ENCODE assay signal across 14 mouse cellular contexts in the genomic region with DNA sequence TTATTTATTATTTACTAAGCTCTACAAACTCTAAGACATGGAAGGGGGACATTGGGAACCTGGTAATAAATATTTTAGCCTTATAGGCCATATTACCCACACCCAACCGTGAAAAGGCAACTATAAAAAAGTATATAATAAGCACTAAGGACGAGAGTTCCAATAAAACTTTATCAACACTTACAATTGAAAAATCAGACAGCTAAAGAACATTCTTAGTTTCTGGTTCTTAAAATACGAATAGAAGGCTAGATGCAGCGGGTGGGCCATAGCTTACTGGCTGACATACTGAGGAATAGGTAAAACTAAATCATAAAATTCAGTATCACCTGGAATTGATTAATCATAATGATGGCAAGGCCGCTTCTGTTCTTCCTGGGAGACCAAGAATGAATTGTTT. TPM values are rescaled to one million over a fixed set of nuclear protein-coding genes. Genes with fewer than 3 reads are reported as not detected.
DNase-seq lines count a peak whose midpoint lies in the region; ATAC-seq and TF ChIP-seq lines count a peak whose summit lies in the region.
"Had no signal": no experiment of that assay in that cellular context is flagged by ENCODE, and none has a peak within 500 bp of the region (broad histone marks: within the 10 kb centered on the region; RNA-seq: fewer than 3 reads in every experiment).

No protein-coding gene starts in this region.

- ATAC-seq in liver, embryonic 13.5 days (ENCODE audit: low read depth) = no peak
- ATAC-seq in megakaryocyte progenitor cell, adult 5-6 weeks (replicated peaks; ENCODE audit: poor library complexity) = no peak

- peak overlapping the region; percentile 81 for H3K4me2 ChIP-seq in liver, embryonic 13.5 days

- no peaks in the 10 kb centered on the region for H3K27me3 ChIP-seq in liver, adult 2 months (ENCODE audit: control insufficient read depth, insufficient read depth, low read length)
- 0 out of 2 replicates have a peak, but pooled peaks cover 2% of the 10 kb centered on the region for H3K27me3 ChIP-seq in liver, embryonic 13.5 days

- no peak for TF ChIP-seq POLR2A in liver, adult 2 months (IDR thresholded peaks at IDR 0.05; ENCODE audit: extremely low read depth, insufficient read depth, low read length)

- H3K9ac ChIP-seq in liver, adult 2 months (ENCODE audit: low read depth, low read length) = no peak overlapping the region
- H3K9ac ChIP-seq in liver, embryonic 13.5 days = 0 out of 2 replicates have a peak overlapping the region, but pooled peaks have one; percentile 78
- H3K9ac ChIP-seq: forebrain, embryonic 13.5 days; hindbrain, embryonic 15.5 days had no signal

- peaks cover 5% of the 10 kb centered on the region; the same call in 1 of the 2 replicates for H3K79me2 ChIP-seq in liver, adult 2 months (ENCODE audit: control insufficient read depth, insufficient read depth, low read length)

- no peaks in the 10 kb centered on the region for H3K36me3 ChIP-seq in liver, adult 2 months (ENCODE audit: control insufficient read depth, insufficient read depth, low read length)
- no peaks in the 10 kb centered on the region for H3K36me3 ChIP-seq in liver, embryonic 13.5 days
- H3K36me3 ChIP-seq: embryonic facial prominence, embryonic 13.5 days; hindbrain, embryonic 15.5 days; limb, embryonic 12.5 days; midbrain, embryonic 10.5 days had no signal

- H3K4me1 ChIP-seq in liver, adult 2 months (ENCODE audit: control insufficient read depth, insufficient read depth, low read length) = peaks cover 9% of the 10 kb centered on the region; the same call in 1 of the 2 replicates
- H3K4me1 ChIP-seq in liver, embryonic 13.5 days (replicated peaks) = peaks cover 19% of the 10 kb centered on the region
- H3K4me1 ChIP-seq: limb, embryonic 12.5 days had no signal

- peak overlapping the region; percentile 91; the same call in 1 of the 2 replicates for H3K27ac ChIP-seq in gastrocnemius, adult 2 months
- H3K27ac ChIP-seq in liver, adult 2 months (replicated peaks; ENCODE audit: insufficient read depth, low read depth, low read length) = no peak overlapping the region
- no peak overlapping the region for H3K27ac ChIP-seq in liver, embryonic 13.5 days
- H3K27ac ChIP-seq in left cerebral cortex, adult 2 months = no peak overlapping the region
- H3K27ac ChIP-seq: embryonic facial prominence, embryonic 13.5 days; forebrain, embryonic 13.5 days; hindbrain, embryonic 15.5 days; limb, embryonic 12.5 days; midbrain, embryonic 10.5 days had no signal

- no peak for TF ChIP-seq CTCF in gastrocnemius, adult 2 months (IDR thresholded peaks at IDR 0.05)
- no peak for TF ChIP-seq CTCF in liver, adult 2 months (IDR thresholded peaks at IDR 0.05; ENCODE audit: low read depth, low read length)
- no peak for TF ChIP-seq CTCF in left cerebral cortex, adult 2 months (IDR thresholded peaks at IDR 0.05)

- peak overlapping the region; percentile 90 for H3K4me3 ChIP-seq in gastrocnemius, adult 2 months
- H3K4me3 ChIP-seq in liver, adult 2 months (ENCODE audit: insufficient read depth, low read depth, low read length) = peak overlapping the region; percentile 78; the same call in 1 of the 2 replicates
- H3K4me3 ChIP-seq in liver, embryonic 13.5 days (replicated peaks) = peak overlapping the region; percentile 75
- H3K4me3 ChIP-seq in left cerebral cortex, adult 2 months = no peak overlapping the region

- WGBS in liver, adult 2 months = 83% methylated on average over 5 of the region's 5 CpGs
- WGBS in liver, embryonic 13.5 days (ENCODE audit: insufficient replicate concordance) = 79% methylated on average over 5 of the region's 5 CpGs

- no peak for DNase-seq in gastrocnemius, adult 2 months
- no peak for DNase-seq in gastrocnemius, postnatal 4 days (ENCODE audit: low spot score in 2 of 2)
- no peak for DNase-seq in liver, adult 2 months (ENCODE audit: extremely low read depth, low read depth, low spot score)
- no peak for DNase-seq in liver
- DNase-seq in MEL-GATA-1-ER (ENCODE audit: extremely low read depth, low read depth) = peak; percentile 41
- no peak for DNase-seq in liver, embryonic 13.5 days
- no peak for DNase-seq in left cerebral cortex, adult 2 months (ENCODE audit: extremely low spot score in 1 of 2, low spot score in 2 of 2)
- DNase-seq: cerebellum, postnatal 36 days had no signal

- intact Hi-C loops in gastrocnemius, adult 2 months (cut with DNase I) = no loop called here
- intact Hi-C loops in left cerebral cortex, adult 2 months (cut with DNase I) = no loop called here

- no peaks in the 10 kb centered on the region for H3K9me3 ChIP-seq in liver, embryonic 13.5 days (replicated peaks)
- H3K9me3 ChIP-seq: embryonic facial prominence, embryonic 13.5 days; forebrain, embryonic 13.5 days; hindbrain, embryonic 15.5 days; limb, embryonic 12.5 days; midbrain, embryonic 10.5 days had no signal

RNA-seq across cellular contexts. Expression of a gene that starts 1.2 kb away (rescaled TPM):
- total RNA-seq in gastrocnemius, adult 2 months (2021) = 1 to 10 TPM; 2.0 to 3.2 TPM
- total RNA-seq in gastrocnemius, postnatal 4 days (2021) = 1 to 10 TPM; 2.0 TPM
- total RNA-seq in liver, adult 2 months (2014; rRNA removed) = 21.0 and 27.9 TPM in 2 replicates
- 6.0 and 7.4 TPM in 2 replicates for polyA plus RNA-seq in liver, adult 2 months (2012; rRNA removed)
- polyA plus RNA-seq in liver, embryonic 13.5 days (2015; fragmentation: Nextera tagmentation; extraction: Ambion mirVana) = 3.3 and 4.3 TPM in 2 replicates
- 13.0 and 16.8 TPM in 2 replicates for total RNA-seq in megakaryocyte progenitor cell, adult 5-6 weeks (2015)
- 14.4 and 21.1 TPM in 2 replicates for total RNA-seq in megakaryocyte progenitor cell, adult 5-6 weeks (2017)
- total RNA-seq in left cerebral cortex, adult 2 months (2021) = 1 to 10 TPM; 2.6 TPM

RNA-seq across cellular contexts. Expression of a gene that starts 19.2 kb away (rescaled TPM):
- total RNA-seq in gastrocnemius, adult 2 months (2021) = 1 to 10 TPM; 2.6 to 4.4 TPM
- total RNA-seq in gastrocnemius, postnatal 4 days (2021) = 1 to 10 TPM; 2.1 to 2.4 TPM
- total RNA-seq in liver, adult 2 months (2014; rRNA removed) = 3.0 and 4.9 TPM in 2 replicates
- 4.0 TPM in 2 replicates for polyA plus RNA-seq in liver, adult 2 months (2012; rRNA removed)
- polyA plus RNA-seq in liver, embryonic 13.5 days (2015; fragmentation: Nextera tagmentation; extraction: Ambion mirVana) = 1.9 and 2.2 TPM in 2 replicates
- 46.7 and 52.3 TPM in 2 replicates for total RNA-seq in megakaryocyte progenitor cell, adult 5-6 weeks (2015)
- 17.3 and 28.6 TPM in 2 replicates for total RNA-seq in megakaryocyte progenitor cell, adult 5-6 weeks (2017)
- 10 to 100 TPM; 12.7 to 22.3 TPM for total RNA-seq in left cerebral cortex, adult 2 months (2021)
